Mouse (Mus musculus): Measurements from ENCODE around the gene Otop2. TPM values are rescaled to one million over a fixed set of nuclear protein-coding genes. Genes with fewer than 3 reads are reported as not detected.

Otop2 gene
- not detected for total RNA-seq (2023)

GRCm38 (mm10) chr11:115306863-115307262 lies at the start of gene Otop2:
Otop2 (plus strand) TSS chr11:115307163.

GRCm38 (mm10) chr11:115267061-115267883 lies 39.7 kb upstream of the Otop2 start, which contains the start of gene Grin2c:
Grin2c (minus strand) TSS chr11:115267243.

GRCm38 (mm10) chr11:115276780-115277603 lies 30.0 kb upstream of the Otop2 start, which contains the start of gene Fdxr:
Fdxr (minus strand) TSS chr11:115277050.

GRCm38 (mm10) chr11:115297214-115297826 lies 9.6 kb upstream of the Otop2 start, which contains the start of gene Fads6:
Fads6 (minus strand) TSS chr11:115297663.

GRCm38 (mm10) chr11:115321906-115322693 lies 15.1 kb downstream of the Otop2 start, which contains the start of gene Ush1g:
Ush1g (minus strand) TSS chr11:115322041.

GRCm38 (mm10) chr11:115334531-115334930 lies 27.6 kb downstream of the Otop2 start, which contains the start of gene Otop3:
Otop3 (plus strand) TSS chr11:115334731.

GRCm38 (mm10) chr11:115367395-115367944 lies 60.5 kb downstream of the Otop2 start, which contains the start of gene Hid1:
Hid1 (minus strand) TSS chr11:115367756.

Other genes with a start within 250 kb of the Otop2 start
- 0.55 TPM for gene Cd300e, start 245.0 kb upstream of the Otop2 start, total RNA-seq (2023)
- 40.1 TPM for gene Rab37, start 215.7 kb upstream of the Otop2 start, total RNA-seq (2023)
- gene Cd300lf, start 173.2 kb upstream of the Otop2 start, total RNA-seq (2023), result 1.9 TPM
- gene Slc9a3r1, start 143.8 kb upstream of the Otop2 start, total RNA-seq (2023), result 190 TPM
- 14.4 TPM for gene Tmem104, start 119.7 kb upstream of the Otop2 start, total RNA-seq (2023)
- 6.6 TPM for gene Nat9, start 119.3 kb upstream of the Otop2 start, total RNA-seq (2023)
- gene Grin2c, start 39.9 kb upstream of the Otop2 start, total RNA-seq (2023), result not detected
- 19.3 TPM for gene Fdxr, start 30.1 kb upstream of the Otop2 start, total RNA-seq (2023)
- gene Fads6, start 9.5 kb upstream of the Otop2 start, total RNA-seq (2023), result 0.67 TPM
- gene Ush1g, start 14.9 kb downstream of the Otop2 start, total RNA-seq (2023), result not detected
- not detected for gene Otop3, start 27.6 kb downstream of the Otop2 start, total RNA-seq (2023)
- gene Hid1, start 60.6 kb downstream of the Otop2 start, total RNA-seq (2023), result 54.9 TPM
- 3.3 TPM for gene Cdr2l, start 74.8 kb downstream of the Otop2 start, total RNA-seq (2023)
- gene Mrpl58, start 96.6 kb downstream of the Otop2 start, total RNA-seq (2023), result 129 TPM
- gene Atp5h, start 112.8 kb downstream of the Otop2 start, total RNA-seq (2023), result 249 TPM
- gene Kctd2, start 113.0 kb downstream of the Otop2 start, total RNA-seq (2023), result 47.0 TPM
- not detected for gene Trim80, start 133.4 kb downstream of the Otop2 start, total RNA-seq (2023)
- gene Slc16a5, start 155.3 kb downstream of the Otop2 start, total RNA-seq (2023), result 23.5 TPM
- gene Armc7, start 168.5 kb downstream of the Otop2 start, total RNA-seq (2023), result 44.8 TPM
- 116 TPM for gene Nt5c, start 184.7 kb downstream of the Otop2 start, total RNA-seq (2023)
- gene Jpt1, start 207.2 kb downstream of the Otop2 start, total RNA-seq (2023), result 225 TPM
- 234 TPM for gene Sumo2, start 229.1 kb downstream of the Otop2 start, total RNA-seq (2023)

All from CD8-positive naive resting alpha-beta T cell, adult 57 days (primary cell).